Mouse (Mus musculus) liver, embryonic 12.5 days (tissue): ENCODE results near the gene Nr2f2. TPM values are rescaled to one million over a fixed set of nuclear protein-coding genes. Genes with fewer than 3 reads are reported as not detected.

Experiments used
- ATAC-seq: fragments of 200-750 bp; cut with Nextera tagmentation; 2 replicates; pipeline ENCODE4 v1.8.0; 2017; ENCODE audit warnings: moderate number of reproducible peaks, mild to moderate bottlenecking, moderate library complexity
- H3K27ac ChIP-seq: fragments of 300-500 bp; sonication (generic); 2 replicates; pipeline ENCODE4 v1.5.1; 2016; ENCODE audit warnings: mild to moderate bottlenecking
- H3K27me3 ChIP-seq: fragments of 300-500 bp; sonication (generic); replicated peaks from 2 replicates; pipeline ENCODE4 v1.6.1; 2016; ENCODE audit warnings: mild to moderate bottlenecking, moderate library complexity
- H3K36me3 ChIP-seq: fragments of 300-500 bp; sonication (generic); 2 replicates; pipeline ENCODE4 v1.6.1; 2016; ENCODE audit warnings: mild to moderate bottlenecking, moderate library complexity
- H3K4me1 ChIP-seq: fragments of 300-500 bp; sonication (generic); 2 replicates; pipeline ENCODE4 v1.6.1; 2016
- H3K4me2 ChIP-seq: fragments of 300-500 bp; sonication (generic); 2 replicates; pipeline ENCODE4 v1.6.1; 2016; ENCODE audit warnings: mild to moderate bottlenecking, moderate library complexity
- H3K4me3 ChIP-seq: fragments of 300-500 bp; sonication (generic); 2 replicates; pipeline ENCODE4 v1.5.1; 2016; ENCODE audit warnings: mild to moderate bottlenecking, moderate library complexity
- H3K9ac ChIP-seq: fragments of 300-500 bp; sonication (generic); 2 replicates; pipeline ENCODE4 v1.6.1; 2016; ENCODE audit warnings: mild to moderate bottlenecking, moderate library complexity
- H3K9me3 ChIP-seq: fragments of 300-500 bp; sonication (generic); replicated peaks from 2 replicates; pipeline ENCODE4 v1.6.1; 2016; ENCODE audit warnings: mild to moderate bottlenecking, moderate library complexity
- WGBS: fragments of 180-500 bp; shearing (Covaris S2); methylation state at CpG from one replicate; pipeline ENCODE4 v1.1.7; 2016; ENCODE audit not compliant: insufficient replicate concordance; 5-methylcytosine and 5-hydroxymethylcytosine counted together
- polyA plus RNA-seq: library from polyadenylated mRNA; unstranded; fragments of >200 nt; fragmentation: Nextera tagmentation; extraction: Ambion mirVana; gene quantifications from 2 replicates; pipeline ENCODE4 v1.2.1, GENCODE M21; 2016

The Nr2f2 gene
- polyA plus RNA-seq, 1 experiment from 2014 or later = 23.3 TPM

DNA sequence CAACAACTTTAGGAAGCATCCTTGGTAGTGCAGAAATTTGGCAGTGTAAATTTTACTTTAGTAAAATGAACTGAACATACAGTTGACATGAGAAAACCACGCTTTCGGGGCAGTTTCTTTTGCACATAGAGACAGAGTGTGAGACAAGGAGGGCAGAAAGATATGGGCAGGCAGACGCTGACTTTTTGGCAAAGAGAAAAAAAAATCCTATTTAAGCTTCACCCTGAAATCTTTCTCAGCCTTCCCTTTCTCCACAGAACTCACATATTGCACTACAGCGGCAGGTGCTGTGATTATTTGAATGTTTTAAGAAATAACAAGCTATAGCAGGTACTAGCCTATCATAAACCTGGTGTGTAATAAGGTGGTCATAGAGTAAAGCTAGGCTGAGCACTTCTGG is 3.2 kb downstream of the Nr2f2 start:
- Histone ChIP-seq H3K4me3 (no peak overlapping the region), H3K9ac (no peak overlapping the region), H3K27ac (no peak overlapping the region), H3K4me1 (0 out of 2 replicates have a peak, but pooled peaks cover 3% of the 10 kb centered on the region), H3K9me3 (no peaks in the 10 kb centered on the region), H3K4me2 (no peak overlapping the region), H3K36me3 (no peaks in the 10 kb centered on the region), H3K27me3 (peaks cover 93% of the 10 kb centered on the region)
- ATAC-seq = no peak
- WGBS = 15% methylated on average over 4 of the region's 4 CpGs

DNA sequence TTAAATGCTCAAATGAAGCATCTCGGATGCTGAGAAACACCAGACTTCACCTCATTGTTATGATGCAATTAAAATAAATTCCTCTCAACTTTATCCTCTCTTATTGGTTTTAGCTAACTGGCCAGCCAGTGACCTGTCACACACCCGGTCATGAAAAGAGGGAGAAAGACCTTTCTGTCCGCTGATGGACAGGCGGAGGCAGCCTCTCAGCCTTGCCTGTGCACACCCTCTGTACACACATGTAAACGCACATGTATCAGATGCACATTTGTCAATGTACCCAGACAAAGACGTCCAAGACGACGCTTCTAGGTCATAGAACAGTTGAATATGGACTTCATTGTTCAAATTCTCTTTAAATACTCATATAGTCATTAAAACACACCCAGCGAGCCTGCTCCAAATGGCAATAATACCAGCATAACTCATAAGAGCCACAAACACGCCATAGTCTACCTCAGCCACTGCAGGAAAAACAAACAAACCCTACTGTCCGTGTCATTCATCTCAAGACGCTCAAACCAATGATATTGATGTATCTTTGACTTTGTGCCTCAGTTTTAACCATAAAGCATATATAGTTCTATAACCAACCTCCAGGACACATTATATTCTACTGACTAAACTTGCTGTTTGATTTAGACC is 3.9 kb downstream of the Nr2f2 start:
- peaks cover 93% of the 10 kb centered on the region for H3K27me3 ChIP-seq

GRCm38 (mm10) chr7:70361383-70362364 is 4.9 kb downstream of the Nr2f2 start:
- Histone ChIP-seq H3K27me3 (peaks cover 93% of the 10 kb centered on the region), H3K4me1 (0 out of 2 replicates have a peak, but pooled peaks cover 3% of the 10 kb centered on the region), H3K27ac (peak overlapping the region; percentile 91), H3K4me3 (peak overlapping the region; percentile 61), H3K36me3 (peaks cover 6% of the 10 kb centered on the region; the same call in 1 of the 2 replicates), H3K4me2 (peak overlapping the region; percentile 62), H3K9ac (peak overlapping the region; percentile 75), H3K9me3 (no peaks in the 10 kb centered on the region)
- whole genome bisulfite sequencing = under 1% methylated on average over 81 of the region's 98 CpGs
- ATAC-seq = peak; percentile 78

More for the DNA sequence above, 3.9 kb downstream of the Nr2f2 start:
- WGBS = 5% methylated on average over 12 of the region's 12 CpGs
- Histone ChIP-seq H3K4me3 (peak overlapping the region; percentile 61; the same call in 1 of the 2 replicates), H3K9ac (no peak overlapping the region), H3K27ac (no peak overlapping the region), H3K4me1 (0 out of 2 replicates have a peak, but pooled peaks cover 3% of the 10 kb centered on the region), H3K9me3 (no peaks in the 10 kb centered on the region), H3K4me2 (peak overlapping the region; percentile 62), H3K36me3 (peaks cover 5% of the 10 kb centered on the region; the same call in 1 of the 2 replicates)
- ATAC-seq = no peak

DNA sequence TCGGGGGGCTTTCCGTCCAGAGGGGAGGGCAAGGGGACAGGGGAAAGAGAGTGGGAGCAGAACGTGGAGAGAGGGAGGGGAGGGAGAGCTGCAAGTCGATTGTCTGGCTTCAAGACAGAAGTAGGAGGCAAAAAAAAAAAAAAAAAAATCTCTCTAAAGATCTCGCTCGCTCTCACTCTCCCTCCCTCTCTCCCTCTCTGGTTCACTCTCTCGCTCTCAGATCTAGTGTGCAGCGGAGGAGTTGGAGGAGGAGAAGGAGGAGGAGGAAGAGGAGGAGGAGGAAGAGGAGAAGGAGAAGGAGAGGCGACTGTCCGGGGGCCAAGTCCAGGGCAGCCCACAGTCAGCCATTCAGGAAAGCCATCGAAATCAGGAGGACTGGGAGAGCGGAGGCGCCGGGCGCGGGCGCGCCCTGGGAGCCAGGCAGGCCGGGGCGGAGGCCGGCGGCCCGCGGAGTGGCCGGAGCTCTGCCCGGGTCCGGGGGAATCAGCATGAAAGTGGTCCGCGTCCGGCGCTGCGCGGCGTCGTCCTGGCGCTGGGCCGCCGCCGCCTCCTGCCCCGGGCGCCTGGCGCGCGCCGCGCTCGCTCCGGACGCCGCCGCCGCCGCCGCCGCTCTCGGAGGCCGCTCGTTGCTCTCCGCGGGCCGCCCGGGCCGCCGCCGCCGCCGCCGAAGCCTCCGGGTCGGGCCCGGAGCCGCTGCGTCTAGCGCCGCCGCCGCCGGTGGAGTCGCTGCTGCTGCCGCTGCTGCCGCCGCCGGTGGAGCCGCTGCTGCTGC is 5.7 kb downstream of the Nr2f2 start:
- ATAC-seq = no peak
- Histone ChIP-seq H3K4me1 (0 out of 2 replicates have a peak, but pooled peaks cover 3% of the 10 kb centered on the region), H3K4me3 (peak overlapping the region; percentile 61), H3K4me2 (peak overlapping the region; percentile 62), H3K36me3 (peaks cover 6% of the 10 kb centered on the region; the same call in 1 of the 2 replicates), H3K9me3 (no peaks in the 10 kb centered on the region), H3K27ac (peak overlapping the region; percentile 91), H3K27me3 (peaks cover 93% of the 10 kb centered on the region), H3K9ac (peak overlapping the region; percentile 75)
- WGBS = 1% methylated on average over 58 of the region's 84 CpGs

GRCm38 (mm10) chr7:70359791-70360581 is 6.5 kb downstream of the Nr2f2 start:
- H3K4me2 ChIP-seq = peak overlapping the region; percentile 62
- H3K9me3 ChIP-seq = no peaks in the 10 kb centered on the region
- H3K36me3 ChIP-seq = peaks cover 6% of the 10 kb centered on the region; the same call in 1 of the 2 replicates
- under 1% methylated on average over 74 of the region's 75 CpGs for WGBS
- H3K27ac ChIP-seq = peak overlapping the region; percentile 91
- ATAC-seq = no peak
- peak overlapping the region; percentile 75 for H3K9ac ChIP-seq
- peak overlapping the region; percentile 61 for H3K4me3 ChIP-seq
- H3K27me3 ChIP-seq = peaks cover 92% of the 10 kb centered on the region
- H3K4me1 ChIP-seq = 0 out of 2 replicates have a peak, but pooled peaks cover 3% of the 10 kb centered on the region

DNA sequence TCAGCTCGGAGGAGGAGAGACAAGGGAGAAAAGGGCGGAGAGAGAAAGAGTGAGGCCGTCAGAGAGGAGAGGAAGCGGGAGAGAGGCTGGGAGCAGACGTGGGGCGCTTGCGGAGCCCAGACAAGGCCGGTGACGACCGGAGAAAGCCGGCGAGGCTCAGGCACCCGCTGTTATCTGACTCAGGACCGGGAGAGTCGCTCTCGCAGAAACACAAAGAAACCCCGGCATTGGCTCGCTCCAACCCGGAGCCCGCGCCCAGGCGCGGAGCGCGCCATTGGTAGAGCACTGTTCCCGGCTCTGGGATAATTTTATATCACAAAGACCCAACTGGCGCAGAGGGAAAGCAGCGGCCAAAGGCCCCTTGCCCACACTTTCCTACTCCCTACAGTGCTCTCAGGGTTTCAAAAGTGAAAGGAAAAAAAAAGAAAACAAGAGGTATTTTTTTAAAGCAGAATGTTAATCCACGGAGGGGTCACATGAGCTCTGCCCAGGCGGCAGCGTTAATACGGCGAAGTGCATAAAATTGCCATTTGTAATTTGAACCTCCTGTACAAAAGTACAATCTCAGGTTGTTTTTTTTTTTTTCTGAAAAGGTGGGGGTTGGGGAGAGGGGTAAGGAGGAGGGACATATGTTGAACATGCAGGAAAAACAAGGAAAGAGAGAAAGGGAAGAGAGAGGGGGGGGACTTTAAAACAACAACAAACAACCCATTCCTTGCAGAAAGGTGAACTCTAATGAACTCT is 7.5 kb downstream of the Nr2f2 start:
- peak overlapping the region; percentile 91 for H3K27ac ChIP-seq
- no peak for ATAC-seq

DNA sequence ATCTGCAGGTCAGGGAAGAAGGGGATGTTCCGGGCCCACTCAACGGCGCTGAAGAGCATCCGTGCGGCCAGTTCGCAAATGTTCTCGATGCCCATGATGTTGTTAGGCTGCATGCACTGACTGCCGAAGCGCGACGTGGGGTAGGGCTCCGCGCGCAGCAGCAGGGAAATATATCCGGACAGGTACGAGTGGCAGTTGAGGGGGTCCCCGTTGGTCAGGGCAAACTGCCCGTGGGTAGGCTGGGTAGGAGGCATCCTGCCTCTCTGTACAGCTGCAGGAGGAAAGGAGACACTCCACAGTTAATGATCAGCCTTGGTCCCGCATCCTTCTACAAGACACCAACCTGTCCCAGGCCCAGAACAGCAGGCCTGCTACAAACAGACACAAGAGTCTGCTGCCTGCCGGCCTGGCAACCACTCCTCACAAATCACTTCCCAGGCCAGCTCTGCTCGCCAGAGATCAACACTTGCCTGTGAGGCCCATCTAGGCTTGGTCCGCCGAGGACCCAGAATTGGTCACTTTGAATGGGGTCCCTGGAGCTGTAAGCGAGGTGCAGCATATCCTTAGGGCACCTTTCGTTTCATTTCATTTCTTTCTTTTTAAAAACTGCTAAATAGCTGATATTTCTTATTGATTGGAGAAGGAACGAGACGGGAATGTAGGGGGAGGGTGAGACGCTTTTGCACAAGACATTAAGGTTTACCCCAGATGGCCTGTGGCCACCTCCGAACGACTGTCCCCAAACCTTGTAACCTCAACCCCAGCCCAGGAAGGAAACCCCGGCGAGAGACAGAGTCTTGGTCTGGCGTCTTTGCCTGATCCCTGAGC is 8.3 kb downstream of the Nr2f2 start:
- ATAC-seq = no peak
- Histone ChIP-seq H3K9me3 (no peaks in the 10 kb centered on the region), H3K4me1 (0 out of 2 replicates have a peak, but pooled peaks cover 3% of the 10 kb centered on the region), H3K27ac (peak overlapping the region; percentile 91), H3K27me3 (peaks cover 86% of the 10 kb centered on the region), H3K36me3 (peaks cover 6% of the 10 kb centered on the region; the same call in 1 of the 2 replicates), H3K4me3 (peak overlapping the region; percentile 61), H3K9ac (peak overlapping the region; percentile 75), H3K4me2 (peak overlapping the region; percentile 62)
- WGBS = 7% methylated on average over 33 of the region's 33 CpGs

More for the DNA sequence above, 7.5 kb downstream of the Nr2f2 start:
- Histone ChIP-seq H3K9ac (peak overlapping the region; percentile 75), H3K4me1 (0 out of 2 replicates have a peak, but pooled peaks cover 3% of the 10 kb centered on the region), H3K9me3 (no peaks in the 10 kb centered on the region), H3K4me2 (peak overlapping the region; percentile 62), H3K36me3 (peaks cover 6% of the 10 kb centered on the region; the same call in 1 of the 2 replicates), H3K4me3 (peak overlapping the region; percentile 61), H3K27me3 (peaks cover 92% of the 10 kb centered on the region)
- WGBS = under 1% methylated on average over 33 of the region's 33 CpGs

GRCm38 (mm10) chr7:70357516-70358019 is 9.0 kb downstream of the Nr2f2 start:
- Histone ChIP-seq H3K4me3 (peak overlapping the region; percentile 61), H3K9ac (peak overlapping the region; percentile 75), H3K27me3 (peaks cover 86% of the 10 kb centered on the region), H3K4me2 (peak overlapping the region; percentile 62), H3K4me1 (0 out of 2 replicates have a peak, but pooled peaks cover 3% of the 10 kb centered on the region), H3K9me3 (no peaks in the 10 kb centered on the region), H3K36me3 (peaks cover 6% of the 10 kb centered on the region; the same call in 1 of the 2 replicates), H3K27ac (peak overlapping the region; percentile 91)
- 11% methylated on average over 17 of the region's 17 CpGs for WGBS
- ATAC-seq = no peak

- peak overlapping the region; percentile 75 for H3K9ac ChIP-seq
- peaks cover 86% of the 10 kb centered on the region for H3K27me3 ChIP-seq
- H3K27ac ChIP-seq = 0 out of 2 replicates have a peak overlapping the region, but pooled peaks have one; percentile 91
- H3K9me3 ChIP-seq = no peaks in the 10 kb centered on the region
- peak overlapping the region; percentile 61 for H3K4me3 ChIP-seq
- H3K36me3 ChIP-seq = peaks cover 6% of the 10 kb centered on the region; the same call in 1 of the 2 replicates
- H3K4me2 ChIP-seq = peak overlapping the region; percentile 62
- 34% methylated on average over 3 of the region's 3 CpGs for WGBS
- no peak for ATAC-seq
- H3K4me1 ChIP-seq = 0 out of 2 replicates have a peak, but pooled peaks cover 3% of the 10 kb centered on the region
These were observed 9.6 kb downstream of the Nr2f2 start for GRCm38 (mm10) chr7:70356691-70357515.
